Mouse (Mus musculus): Measurements from ENCODE around the gene Herc1. TPM values are rescaled to one million over a fixed set of nuclear protein-coding genes. Genes with fewer than 3 reads are reported as not detected.

Herc1 gene
- polyA plus RNA-seq, 1 experiment: 47.2 TPM

GRCm38 (mm10) chr9:66506424-66506823 lies 156.2 kb downstream of the Herc1 start:
- no peaks in the 10 kb centered on the region for H3K27me3 ChIP-seq (ENCODE audit: control insufficient read depth, insufficient read depth, low read length, poor library complexity, severe bottlenecking)
- peaks cover 5% of the 10 kb centered on the region; the same call in 1 of the 2 replicates for H3K36me3 ChIP-seq (ENCODE audit: control insufficient read depth, insufficient read depth, low read length, poor library complexity, severe bottlenecking)
- no peak for TF ChIP-seq EP300 (IDR thresholded peaks at IDR 0.05; ENCODE audit: insufficient read depth, low read depth, low read length)
- no peak for TF ChIP-seq POLR2A (IDR thresholded peaks at IDR 0.05; ENCODE audit: insufficient read depth, low read length)
- no peak for TF ChIP-seq CTCF (IDR thresholded peaks at IDR 0.05; ENCODE audit: low read depth, low read length)
- no peak overlapping the region for H3K27ac ChIP-seq (ENCODE audit: insufficient read depth, low read length)
- H3K9me3 ChIP-seq (replicated peaks; ENCODE audit: control insufficient read depth, insufficient read depth, low read length, poor library complexity, severe bottlenecking): no peaks in the 10 kb centered on the region
- H3K9ac ChIP-seq (ENCODE audit: low read depth, poor library complexity, severe bottlenecking): no peak overlapping the region
- no peak overlapping the region for H3K4me3 ChIP-seq (ENCODE audit: low read depth, low read length)
- peaks cover 2% of the 10 kb centered on the region for H3K4me1 ChIP-seq (ENCODE audit: control insufficient read depth, insufficient read depth, low read length)

GRCm38 (mm10) chr9:66507684-66508083 lies 157.4 kb downstream of the Herc1 start:
- peaks cover 2% of the 10 kb centered on the region for H3K4me1 ChIP-seq (ENCODE audit: control insufficient read depth, insufficient read depth, low read length)
- TF ChIP-seq CTCF (IDR thresholded peaks at IDR 0.05; ENCODE audit: low read depth, low read length): no peak
- H3K9me3 ChIP-seq (replicated peaks; ENCODE audit: control insufficient read depth, insufficient read depth, low read length, poor library complexity, severe bottlenecking): no peaks in the 10 kb centered on the region
- H3K36me3 ChIP-seq (ENCODE audit: control insufficient read depth, insufficient read depth, low read length, poor library complexity, severe bottlenecking): no peaks in the 10 kb centered on the region; the same call in 1 of the 2 replicates
- H3K9ac ChIP-seq (ENCODE audit: low read depth, poor library complexity, severe bottlenecking): no peak overlapping the region
- no peaks in the 10 kb centered on the region for H3K27me3 ChIP-seq (ENCODE audit: control insufficient read depth, insufficient read depth, low read length, poor library complexity, severe bottlenecking)
- H3K4me3 ChIP-seq (ENCODE audit: low read depth, low read length): no peak overlapping the region
- H3K27ac ChIP-seq (ENCODE audit: insufficient read depth, low read length): no peak overlapping the region

- H3K27me3 ChIP-seq (ENCODE audit: control insufficient read depth, insufficient read depth, low read length, poor library complexity, severe bottlenecking): no peaks in the 10 kb centered on the region
- H3K9me3 ChIP-seq (replicated peaks; ENCODE audit: control insufficient read depth, insufficient read depth, low read length, poor library complexity, severe bottlenecking): no peaks in the 10 kb centered on the region
- no peaks in the 10 kb centered on the region; the same call in 1 of the 2 replicates for H3K36me3 ChIP-seq (ENCODE audit: control insufficient read depth, insufficient read depth, low read length, poor library complexity, severe bottlenecking)
- no peak overlapping the region for H3K27ac ChIP-seq (ENCODE audit: insufficient read depth, low read length)
- no peak for TF ChIP-seq CTCF (IDR thresholded peaks at IDR 0.05; ENCODE audit: low read depth, low read length)
- no peak for TF ChIP-seq EP300 (IDR thresholded peaks at IDR 0.05; ENCODE audit: insufficient read depth, low read depth, low read length)
- no peak for TF ChIP-seq POLR2A (IDR thresholded peaks at IDR 0.05; ENCODE audit: insufficient read depth, low read length)
- peaks cover 2% of the 10 kb centered on the region for H3K4me1 ChIP-seq (ENCODE audit: control insufficient read depth, insufficient read depth, low read length)
- H3K4me3 ChIP-seq (ENCODE audit: low read depth, low read length): no peak overlapping the region
- H3K9ac ChIP-seq (ENCODE audit: low read depth, poor library complexity, severe bottlenecking): no peak overlapping the region
These were observed 158.7 kb downstream of the Herc1 start for GRCm38 (mm10) chr9:66508890-66509399.

GRCm38 (mm10) chr9:66510351-66510841 lies 160.1 kb downstream of the Herc1 start:
- no peaks in the 10 kb centered on the region; the same call in 1 of the 2 replicates for H3K36me3 ChIP-seq (ENCODE audit: control insufficient read depth, insufficient read depth, low read length, poor library complexity, severe bottlenecking)
- H3K27me3 ChIP-seq (ENCODE audit: control insufficient read depth, insufficient read depth, low read length, poor library complexity, severe bottlenecking): no peaks in the 10 kb centered on the region
- H3K9me3 ChIP-seq (replicated peaks; ENCODE audit: control insufficient read depth, insufficient read depth, low read length, poor library complexity, severe bottlenecking): no peaks in the 10 kb centered on the region
- TF ChIP-seq EP300 (IDR thresholded peaks at IDR 0.05; ENCODE audit: insufficient read depth, low read depth, low read length) (no peak), POLR2A (IDR thresholded peaks at IDR 0.05; ENCODE audit: insufficient read depth, low read length) (no peak), CTCF (IDR thresholded peaks at IDR 0.05; ENCODE audit: low read depth, low read length) (no peak)
- H3K4me1 ChIP-seq (ENCODE audit: control insufficient read depth, insufficient read depth, low read length): peaks cover 2% of the 10 kb centered on the region
- H3K4me3 ChIP-seq (ENCODE audit: low read depth, low read length): no peak overlapping the region
- no peak overlapping the region for H3K27ac ChIP-seq (ENCODE audit: insufficient read depth, low read length)
- no peak overlapping the region for H3K9ac ChIP-seq (ENCODE audit: low read depth, poor library complexity, severe bottlenecking)

GRCm38 (mm10) chr9:66510944-66511343 lies 160.7 kb downstream of the Herc1 start:
- no peaks in the 10 kb centered on the region for H3K27me3 ChIP-seq (ENCODE audit: control insufficient read depth, insufficient read depth, low read length, poor library complexity, severe bottlenecking)
- H3K36me3 ChIP-seq (ENCODE audit: control insufficient read depth, insufficient read depth, low read length, poor library complexity, severe bottlenecking): no peaks in the 10 kb centered on the region; the same call in 1 of the 2 replicates
- H3K27ac ChIP-seq (ENCODE audit: insufficient read depth, low read length): peak overlapping the region; percentile 51; the same call in 1 of the 2 replicates
- no peaks in the 10 kb centered on the region for H3K9me3 ChIP-seq (replicated peaks; ENCODE audit: control insufficient read depth, insufficient read depth, low read length, poor library complexity, severe bottlenecking)
- TF ChIP-seq POLR2A (IDR thresholded peaks at IDR 0.05; ENCODE audit: insufficient read depth, low read length) (no peak), EP300 (IDR thresholded peaks at IDR 0.05; ENCODE audit: insufficient read depth, low read depth, low read length) (no peak)
- H3K4me1 ChIP-seq (ENCODE audit: control insufficient read depth, insufficient read depth, low read length): peaks cover 2% of the 10 kb centered on the region
- H3K9ac ChIP-seq (ENCODE audit: low read depth, poor library complexity, severe bottlenecking): peak overlapping the region; percentile 63
- peak overlapping the region; percentile 77 for H3K4me3 ChIP-seq (ENCODE audit: low read depth, low read length)

GRCm38 (mm10) chr9:66511580-66512350 lies 161.5 kb downstream of the Herc1 start:
- no peaks in the 10 kb centered on the region; the same call in 1 of the 2 replicates for H3K36me3 ChIP-seq (ENCODE audit: control insufficient read depth, insufficient read depth, low read length, poor library complexity, severe bottlenecking)

More at GRCm38 (mm10) chr9:66511580-66512350, 161.5 kb downstream of the Herc1 start:
- peaks cover 2% of the 10 kb centered on the region for H3K4me1 ChIP-seq (ENCODE audit: control insufficient read depth, insufficient read depth, low read length)
- H3K27ac ChIP-seq (ENCODE audit: insufficient read depth, low read length): peak overlapping the region; percentile 60
- TF ChIP-seq CTCF (IDR thresholded peaks at IDR 0.05; ENCODE audit: low read depth, low read length): no peak
- no peak for TF ChIP-seq EP300 (IDR thresholded peaks at IDR 0.05; ENCODE audit: insufficient read depth, low read depth, low read length)
- TF ChIP-seq POLR2A (IDR thresholded peaks at IDR 0.05; ENCODE audit: insufficient read depth, low read length): no peak
- H3K27me3 ChIP-seq (ENCODE audit: control insufficient read depth, insufficient read depth, low read length, poor library complexity, severe bottlenecking): no peaks in the 10 kb centered on the region
- peak overlapping the region; percentile 77 for H3K4me3 ChIP-seq (ENCODE audit: low read depth, low read length)
- H3K9ac ChIP-seq (ENCODE audit: low read depth, poor library complexity, severe bottlenecking): peak overlapping the region; percentile 63
- H3K9me3 ChIP-seq (replicated peaks; ENCODE audit: control insufficient read depth, insufficient read depth, low read length, poor library complexity, severe bottlenecking): no peaks in the 10 kb centered on the region

Data from ES-Bruce4 (cell line).